Mouse (Mus musculus): ENCODE measurements around the gene Ccdc34. TPM values are rescaled to one million over a fixed set of nuclear protein-coding genes. Genes with fewer than 3 reads are reported as not detected.

Gene Ccdc34
- polyA plus RNA-seq, 2 experiments = 36.1 to 37.3 TPM

- H3K9me3 ChIP-seq (ENCODE audit: control insufficient read depth, low read length) = no peaks in the 10 kb centered on the region
- WGBS = 19% methylated on average over 7 of the region's 7 CpGs
- no peak for ATAC-seq (ENCODE audit: low FRiP score, low read depth)
- H3K27ac ChIP-seq (replicated peaks; ENCODE audit: low read depth, low read length) = peak overlapping the region; percentile 77
- no peaks in the 10 kb centered on the region for H3K27me3 ChIP-seq (ENCODE audit: control insufficient read depth, insufficient read depth, low read length)
- H3K36me3 ChIP-seq (ENCODE audit: control insufficient read depth, insufficient read depth, low read length) = no peaks in the 10 kb centered on the region
- peak; percentile 76 for DNase-seq (ENCODE audit: low spot score)
- no peak for TF ChIP-seq POLR2A (IDR thresholded peaks at IDR 0.05; ENCODE audit: borderline replicate concordance, extremely low read depth, insufficient read depth, insufficient read length)
- no peak overlapping the region for H3K9ac ChIP-seq (ENCODE audit: low read depth, low read length, severe bottlenecking)
- H3K4me1 ChIP-seq (ENCODE audit: control insufficient read depth, insufficient read depth, low read length) = peaks cover 62% of the 10 kb centered on the region
- no peak overlapping the region for H3K4me2 ChIP-seq (replicated peaks; ENCODE audit: low read depth, low read length, severe bottlenecking)
- H3K4me3 ChIP-seq (replicated peaks; ENCODE audit: low read length) = no peak overlapping the region
Observed at GRCm38 (mm10) chr2:110177879-110178278, 160.3 kb downstream of the Ccdc34 start.

DNA sequence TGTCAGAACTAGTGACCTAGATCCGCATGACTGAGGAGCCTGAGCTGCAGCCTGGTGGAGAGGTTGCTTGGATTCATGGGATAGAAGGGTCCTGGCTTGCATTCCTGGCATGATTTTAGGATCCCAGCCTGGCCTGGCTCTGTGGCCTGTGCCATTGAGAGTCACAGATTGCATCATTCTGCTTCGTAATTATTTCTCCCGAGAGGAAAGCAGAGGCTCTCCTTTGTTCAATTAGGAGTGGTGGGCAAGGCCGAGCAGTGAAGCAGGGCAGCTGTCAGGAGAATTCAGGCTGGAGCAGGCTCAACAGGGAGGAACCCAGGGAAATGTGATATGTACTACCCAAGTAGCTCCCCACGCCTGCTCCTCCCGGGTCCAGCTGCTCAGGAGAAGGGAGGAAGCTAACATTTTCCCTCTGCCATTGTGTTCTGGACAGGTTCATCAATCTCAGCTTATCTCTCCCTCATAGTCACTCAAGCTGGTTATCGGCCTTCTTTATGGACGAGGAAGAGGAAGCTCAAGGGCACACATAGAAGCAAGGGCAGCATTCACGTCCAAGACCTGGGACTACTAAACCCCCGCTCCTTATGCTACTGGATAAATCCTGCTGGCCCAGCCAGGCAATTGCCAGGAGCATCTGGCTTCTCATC lies 162.2 kb downstream of the Ccdc34 start:
- Histone ChIP-seq H3K4me1 (ENCODE audit: control insufficient read depth, insufficient read depth, low read length) (peaks cover 52% of the 10 kb centered on the region), H3K36me3 (ENCODE audit: control insufficient read depth, insufficient read depth, low read length) (no peaks in the 10 kb centered on the region), H3K9me3 (ENCODE audit: control insufficient read depth, low read length) (no peaks in the 10 kb centered on the region), H3K4me3 (replicated peaks; ENCODE audit: low read length) (no peak overlapping the region), H3K9ac (ENCODE audit: low read depth, low read length, severe bottlenecking) (no peak overlapping the region), H3K4me2 (replicated peaks; ENCODE audit: low read depth, low read length, severe bottlenecking) (no peak overlapping the region), H3K27ac (replicated peaks; ENCODE audit: low read depth, low read length) (peak overlapping the region; percentile 44), H3K27me3 (ENCODE audit: control insufficient read depth, insufficient read depth, low read length) (no peaks in the 10 kb centered on the region)
- peak; percentile 65 for DNase-seq (ENCODE audit: low spot score)
- ATAC-seq (ENCODE audit: low FRiP score, low read depth) = peak; percentile 86
- TF ChIP-seq POLR2A (IDR thresholded peaks at IDR 0.05; ENCODE audit: borderline replicate concordance, extremely low read depth, insufficient read depth, insufficient read length) = no peak
- WGBS = 23% methylated on average over 9 of the region's 10 CpGs

DNA sequence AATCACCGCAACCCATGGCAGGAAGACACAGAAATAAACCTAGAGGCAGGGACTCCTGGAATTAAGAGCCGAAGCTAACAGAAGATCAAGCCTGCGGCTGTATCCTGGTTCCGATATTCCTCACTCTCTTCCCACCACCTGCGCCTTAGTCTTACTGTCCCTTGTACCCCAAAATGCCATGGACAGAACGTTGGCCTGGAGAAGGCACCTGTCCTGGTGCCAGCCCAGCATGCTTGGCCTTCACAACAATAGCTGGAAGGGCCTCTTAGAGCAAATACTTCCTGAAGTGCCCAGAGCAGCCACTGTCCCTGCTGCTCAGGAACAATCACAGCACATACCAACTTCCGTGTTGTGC lies 162.7 kb downstream of the Ccdc34 start:
- no peaks in the 10 kb centered on the region for H3K9me3 ChIP-seq (ENCODE audit: control insufficient read depth, low read length)
- no peak for TF ChIP-seq POLR2A (IDR thresholded peaks at IDR 0.05; ENCODE audit: borderline replicate concordance, extremely low read depth, insufficient read depth, insufficient read length)
- ATAC-seq (ENCODE audit: low FRiP score, low read depth) = no peak

DNA sequence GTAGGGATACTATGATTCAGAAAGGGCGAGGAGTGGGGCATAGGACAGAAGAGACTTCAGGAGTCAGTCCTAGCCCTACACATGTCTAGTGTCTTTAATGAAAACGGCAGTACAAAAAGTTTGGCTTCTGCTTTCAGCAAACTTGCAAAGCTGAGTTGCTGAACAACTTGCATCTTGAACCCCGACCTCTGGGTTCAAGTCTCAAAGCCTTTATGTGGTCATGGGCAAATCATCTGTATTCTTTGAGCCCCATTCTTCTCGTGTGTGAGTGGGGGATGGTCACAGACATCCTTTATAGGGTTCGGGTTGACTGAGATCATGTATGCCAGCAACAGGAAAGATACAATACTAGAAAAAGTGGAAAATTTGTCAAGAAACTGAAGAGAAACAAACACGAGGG lies 164.0 kb downstream of the Ccdc34 start:
- Histone ChIP-seq H3K9ac (ENCODE audit: low read depth, low read length, severe bottlenecking) (no peak overlapping the region), H3K36me3 (ENCODE audit: control insufficient read depth, insufficient read depth, low read length) (no peaks in the 10 kb centered on the region), H3K27ac (replicated peaks; ENCODE audit: low read depth, low read length) (no peak overlapping the region), H3K4me3 (replicated peaks; ENCODE audit: low read length) (no peak overlapping the region), H3K9me3 (ENCODE audit: control insufficient read depth, low read length) (no peaks in the 10 kb centered on the region), H3K4me2 (replicated peaks; ENCODE audit: low read depth, low read length, severe bottlenecking) (no peak overlapping the region), H3K27me3 (ENCODE audit: control insufficient read depth, insufficient read depth, low read length) (no peaks in the 10 kb centered on the region), H3K4me1 (ENCODE audit: control insufficient read depth, insufficient read depth, low read length) (peaks cover 42% of the 10 kb centered on the region)
- ATAC-seq (ENCODE audit: low FRiP score, low read depth) (no peak), DNase-seq (ENCODE audit: low spot score) (no peak)
- WGBS = 75% methylated on average over 6 of the region's 6 CpGs
- TF ChIP-seq POLR2A (IDR thresholded peaks at IDR 0.05; ENCODE audit: borderline replicate concordance, extremely low read depth, insufficient read depth, insufficient read length) = no peak

More for the DNA sequence above, 162.7 kb downstream of the Ccdc34 start:
- H3K27ac ChIP-seq (replicated peaks; ENCODE audit: low read depth, low read length) = peak overlapping the region; percentile 44
- H3K36me3 ChIP-seq (ENCODE audit: control insufficient read depth, insufficient read depth, low read length) = no peaks in the 10 kb centered on the region
- WGBS = 71% methylated on average over 7 of the region's 7 CpGs
- no peaks in the 10 kb centered on the region for H3K27me3 ChIP-seq (ENCODE audit: control insufficient read depth, insufficient read depth, low read length)
- peaks cover 52% of the 10 kb centered on the region for H3K4me1 ChIP-seq (ENCODE audit: control insufficient read depth, insufficient read depth, low read length)
- no peak overlapping the region for H3K9ac ChIP-seq (ENCODE audit: low read depth, low read length, severe bottlenecking)
- H3K4me2 ChIP-seq (replicated peaks; ENCODE audit: low read depth, low read length, severe bottlenecking) = no peak overlapping the region
- H3K4me3 ChIP-seq (replicated peaks; ENCODE audit: low read length) = no peak overlapping the region
- DNase-seq (ENCODE audit: low spot score) = no peak

GRCm38 (mm10) chr2:110182248-110182647 lies 164.6 kb downstream of the Ccdc34 start:
- Histone ChIP-seq H3K4me1 (ENCODE audit: control insufficient read depth, insufficient read depth, low read length) (peaks cover 36% of the 10 kb centered on the region), H3K4me3 (replicated peaks; ENCODE audit: low read length) (no peak overlapping the region), H3K36me3 (ENCODE audit: control insufficient read depth, insufficient read depth, low read length) (no peaks in the 10 kb centered on the region), H3K27ac (replicated peaks; ENCODE audit: low read depth, low read length) (no peak overlapping the region), H3K9ac (ENCODE audit: low read depth, low read length, severe bottlenecking) (no peak overlapping the region), H3K4me2 (replicated peaks; ENCODE audit: low read depth, low read length, severe bottlenecking) (no peak overlapping the region), H3K9me3 (ENCODE audit: control insufficient read depth, low read length) (no peaks in the 10 kb centered on the region), H3K27me3 (ENCODE audit: control insufficient read depth, insufficient read depth, low read length) (no peaks in the 10 kb centered on the region)
- no peak for TF ChIP-seq POLR2A (IDR thresholded peaks at IDR 0.05; ENCODE audit: borderline replicate concordance, extremely low read depth, insufficient read depth, insufficient read length)
- WGBS = 47% methylated on average over 6 of the region's 6 CpGs
- ATAC-seq (ENCODE audit: low FRiP score, low read depth) (no peak), DNase-seq (ENCODE audit: low spot score) (peak; percentile 49)
